Mouse (Mus musculus) thymus, adult 2 months (tissue): Measurements from ENCODE around the gene Olfr287.

Experiments
- CTCF ChIP-seq: fragments of 200-500 bp; IDR thresholded peaks from 2 replicates; pipeline ENCODE4 v1.5.1; 2012; ENCODE audit warnings: mild to moderate bottlenecking, control low read depth, low read length, moderate library complexity, borderline replicate concordance; ENCODE audit not compliant: control insufficient read depth, poor library complexity, insufficient read depth; ENCODE audit errors: extremely low read depth
- POLR2A ChIP-seq: fragments of 200-500 bp; IDR thresholded peaks from 2 replicates; pipeline ENCODE4 v1.6.1; 2012; ENCODE audit warnings: mild to moderate bottlenecking, low read length, control low read depth, moderate library complexity; ENCODE audit not compliant: control insufficient read depth, poor library complexity, insufficient read depth; ENCODE audit errors: extremely low read depth

DNA sequence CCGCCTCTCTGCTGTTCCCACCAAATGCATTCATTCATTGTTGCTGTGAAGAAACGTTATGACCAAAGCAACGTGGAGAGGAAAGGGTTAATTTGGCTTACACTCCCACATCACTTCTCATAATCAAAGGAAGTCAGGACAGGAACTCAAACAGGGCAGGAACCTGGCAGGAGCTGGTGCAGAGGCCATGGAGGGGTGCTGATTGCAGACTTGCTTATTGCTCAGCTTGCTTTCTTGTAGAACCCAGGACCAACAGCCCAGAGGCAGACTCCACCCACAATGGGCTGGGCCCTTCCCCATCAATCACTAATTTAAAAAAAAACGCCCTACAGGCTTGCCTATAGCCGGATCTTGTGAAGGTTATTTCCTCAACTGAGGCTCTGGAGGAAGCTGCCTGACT, 6.7 kb downstream of the Olfr287 start:
- TF ChIP-seq POLR2A (no peak), CTCF (no peak)
